Mouse (Mus musculus) adrenal gland, postnatal 10 days (tissue): ENCODE measurements around the gene Cry1. TPM values are rescaled to one million over a fixed set of nuclear protein-coding genes. Genes with fewer than 3 reads are reported as not detected.
A peak's percentile ranks its signal among the peaks of the same experiment; 100 is the strongest.

Source experiments
- DNase-seq: peaks from one replicate; pipeline ENCODE4 v3.0.0; 2021; ENCODE audit warnings: mixed read lengths
- total RNA-seq, 2 experiments: library from RNA; stranded (reverse); gene quantifications; 2 replicates each; pipeline ENCODE4 v1.2.3; 2021

Gene Cry1
- total RNA-seq, 2 experiments from 2014 or later = 17.2 to 23.5 TPM

DNA sequence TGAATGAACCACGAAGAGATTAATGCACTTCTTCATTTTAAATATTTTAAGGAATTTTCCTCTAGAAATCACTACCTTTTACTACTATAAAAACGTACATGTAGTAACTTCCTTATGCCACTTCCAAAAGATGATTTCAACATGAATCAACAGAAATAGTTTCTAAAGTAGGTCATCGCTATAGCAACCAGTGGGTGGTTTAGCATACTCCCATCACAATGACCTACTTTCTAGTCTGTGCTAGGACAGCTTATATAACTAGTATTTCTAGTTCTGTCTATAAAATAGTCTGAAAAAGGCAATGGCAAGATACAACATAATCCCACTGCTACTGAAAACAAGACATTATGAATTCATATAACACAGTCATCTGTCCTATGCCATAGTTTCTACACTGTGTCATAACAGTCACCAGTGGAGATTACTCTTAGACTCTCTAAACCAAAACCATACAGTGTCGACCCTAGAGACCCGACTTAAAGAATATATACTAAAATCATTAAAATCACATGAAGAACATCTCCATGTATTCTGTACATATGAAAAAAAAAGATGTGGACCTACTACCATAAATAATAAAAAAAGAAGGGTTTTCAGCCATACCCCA lies 23.0 kb downstream of the Cry1 start:
- DNase-seq = no peak

DNA sequence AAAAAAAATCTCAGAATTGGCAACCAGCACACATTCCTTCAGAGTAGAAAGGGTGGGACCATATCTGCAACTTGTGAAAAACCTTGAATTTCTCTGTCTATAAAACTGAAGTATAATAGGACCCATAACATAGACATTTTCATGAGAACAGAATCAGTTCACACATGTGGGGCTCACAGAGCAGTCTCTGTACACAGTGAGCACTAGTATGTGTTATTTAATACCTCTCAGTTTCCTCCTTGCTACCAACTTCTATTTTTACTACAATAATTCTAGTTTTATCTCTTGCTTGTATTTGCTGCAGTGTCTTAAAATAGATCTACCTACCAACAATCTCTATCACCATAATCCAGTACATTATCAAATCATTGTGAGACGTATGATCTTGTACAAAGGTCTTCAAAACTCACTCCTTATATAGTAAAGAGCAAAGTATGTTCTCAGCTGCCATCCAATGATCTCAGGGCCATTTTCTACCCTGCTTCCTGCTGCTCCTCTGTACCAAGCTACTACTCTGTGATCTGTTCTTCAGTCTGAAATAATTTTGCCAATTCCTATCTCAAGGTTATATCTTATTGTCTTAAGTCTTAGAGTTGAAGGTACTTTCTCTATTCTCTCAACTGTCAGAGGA lies 24.8 kb downstream of the Cry1 start:
- DNase-seq = no peak

DNA sequence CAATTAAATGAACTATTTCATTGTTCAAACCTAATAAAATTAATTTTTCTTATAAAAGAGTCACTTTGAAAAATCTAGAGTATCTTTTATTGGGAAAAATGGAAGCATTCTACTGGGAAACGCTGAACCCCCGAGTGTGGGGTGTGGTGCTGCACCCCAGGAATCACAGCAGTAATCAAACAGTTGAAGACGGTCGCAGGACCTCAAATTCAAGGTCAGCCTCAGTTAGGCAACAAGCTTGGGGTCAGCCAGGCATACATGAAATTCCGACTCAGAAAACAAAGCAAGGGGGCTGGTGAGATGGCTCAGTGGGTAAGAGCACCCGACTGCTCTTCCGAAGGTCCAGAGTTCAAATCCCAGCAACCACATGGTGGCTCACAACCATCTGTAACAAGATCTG lies 27.4 kb downstream of the Cry1 start:
- no peak for DNase-seq

DNA sequence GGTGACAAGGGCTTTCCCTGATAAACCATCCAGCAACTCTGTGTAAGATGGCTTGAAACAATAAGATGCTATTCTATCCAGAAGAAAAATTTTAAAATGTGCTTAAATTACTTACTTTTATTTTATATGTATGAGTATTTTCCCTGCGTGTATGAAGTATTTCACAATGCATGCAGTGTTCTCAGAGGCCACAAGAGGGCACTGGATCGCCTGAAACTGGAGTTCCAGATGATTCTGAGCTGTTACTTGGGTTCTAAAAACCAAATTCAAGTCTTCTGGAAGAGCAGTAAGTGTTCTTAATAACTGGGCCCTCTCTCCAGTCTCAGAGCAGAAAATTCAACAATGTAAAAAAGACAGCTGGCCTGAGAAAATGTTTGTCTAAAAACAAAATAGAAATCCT lies 30.7 kb downstream of the Cry1 start:
- DNase-seq = peak; percentile 74

DNA sequence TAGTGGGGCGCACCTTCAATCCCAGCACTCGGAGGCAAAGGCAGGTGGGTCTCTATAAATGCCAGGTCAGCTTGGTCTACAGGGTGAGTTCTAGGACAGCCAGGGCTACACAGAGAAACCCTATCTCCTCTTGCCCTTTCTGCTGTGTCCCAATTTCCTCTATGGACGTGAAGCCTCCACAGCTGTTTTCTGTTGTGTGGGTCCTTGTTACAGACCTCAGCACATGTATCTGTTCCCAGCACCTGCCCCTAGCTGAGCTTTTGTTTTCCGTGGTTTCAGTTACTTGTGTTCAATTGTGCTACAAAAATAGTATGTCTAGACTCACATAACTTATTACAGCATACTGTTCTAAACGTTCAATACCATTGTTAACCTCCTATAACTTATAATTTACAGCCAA lies 35.6 kb downstream of the Cry1 start:
- no peak for DNase-seq

DNA sequence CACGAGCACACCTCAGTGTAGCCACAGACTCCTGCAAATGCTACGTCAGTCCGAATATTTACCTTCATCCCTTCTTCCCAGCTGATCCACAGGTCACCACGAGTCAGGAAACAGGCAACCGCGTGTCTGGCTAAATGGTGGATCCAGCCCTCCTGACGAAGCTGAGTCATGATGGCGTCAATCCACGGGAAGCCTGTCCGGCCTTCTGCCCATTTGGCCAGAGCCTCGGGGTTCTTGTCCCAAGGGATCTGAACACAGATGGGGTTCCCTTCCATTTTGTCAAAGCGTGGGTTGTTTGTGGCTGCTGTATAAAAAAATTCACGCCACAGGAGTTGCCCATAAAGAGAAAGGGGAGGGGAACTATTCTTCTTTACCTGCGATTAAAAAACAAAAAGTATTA lies 38.6 kb downstream of the Cry1 start:
- no peak for DNase-seq

DNA sequence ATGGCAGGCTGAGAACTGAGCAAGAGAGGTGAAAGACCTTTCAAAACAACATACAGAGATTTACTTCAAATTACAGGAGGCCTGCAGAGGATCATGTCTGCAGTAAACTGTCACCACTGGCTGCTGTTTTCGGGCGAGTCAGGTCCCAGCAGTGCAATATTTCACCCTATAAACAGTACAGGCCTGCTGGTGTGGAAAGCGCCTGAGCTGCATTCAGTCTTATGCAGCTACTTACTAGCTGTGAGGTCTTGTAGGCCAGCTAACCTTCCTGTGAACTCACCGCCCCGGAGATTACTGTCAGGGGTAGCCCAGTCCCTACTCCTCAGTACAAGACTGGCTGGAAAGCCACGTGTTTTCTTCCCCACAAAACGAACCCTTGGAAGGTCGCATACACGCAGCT lies 43.4 kb downstream of the Cry1 start:
- no peak for DNase-seq

DNA sequence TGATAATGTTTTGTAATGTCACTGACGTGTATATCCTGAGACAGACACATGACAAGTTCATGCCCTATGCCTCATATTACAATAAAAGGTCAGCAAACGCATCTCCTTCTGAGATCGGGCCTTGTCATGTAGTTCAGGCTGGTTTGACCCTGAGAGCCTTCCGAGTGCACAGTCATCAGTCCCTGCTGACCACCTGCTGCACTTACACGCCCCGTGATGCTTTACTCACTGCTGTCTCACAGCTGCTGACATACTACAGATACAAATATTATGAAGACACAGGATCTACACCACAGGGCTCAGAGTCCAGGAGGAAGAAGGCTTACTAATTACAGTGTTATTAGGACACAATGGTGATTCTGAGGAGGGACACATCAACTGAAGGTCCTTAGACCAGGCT lies 48.3 kb downstream of the Cry1 start:
- no peak for DNase-seq

DNA sequence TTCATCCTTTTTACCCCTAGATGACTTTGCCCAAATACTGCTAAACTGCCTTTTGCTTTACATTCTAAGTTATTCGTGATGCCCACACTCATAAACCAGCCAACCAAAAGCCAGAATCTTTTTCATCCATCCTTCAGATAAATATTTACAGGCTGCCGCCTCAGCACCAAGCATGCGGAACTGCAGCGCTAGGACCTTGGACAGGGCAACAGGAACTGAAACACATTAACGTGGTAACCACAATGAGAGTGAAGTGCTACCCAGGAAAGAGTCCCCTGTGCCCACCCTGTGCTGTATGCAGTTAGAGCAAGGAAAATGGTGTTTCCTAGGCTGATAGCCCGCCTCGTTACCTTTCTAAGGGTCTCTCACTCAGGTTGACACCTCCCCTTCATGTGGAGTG lies 56.4 kb downstream of the Cry1 start:
- peak; percentile 24 for DNase-seq

DNA sequence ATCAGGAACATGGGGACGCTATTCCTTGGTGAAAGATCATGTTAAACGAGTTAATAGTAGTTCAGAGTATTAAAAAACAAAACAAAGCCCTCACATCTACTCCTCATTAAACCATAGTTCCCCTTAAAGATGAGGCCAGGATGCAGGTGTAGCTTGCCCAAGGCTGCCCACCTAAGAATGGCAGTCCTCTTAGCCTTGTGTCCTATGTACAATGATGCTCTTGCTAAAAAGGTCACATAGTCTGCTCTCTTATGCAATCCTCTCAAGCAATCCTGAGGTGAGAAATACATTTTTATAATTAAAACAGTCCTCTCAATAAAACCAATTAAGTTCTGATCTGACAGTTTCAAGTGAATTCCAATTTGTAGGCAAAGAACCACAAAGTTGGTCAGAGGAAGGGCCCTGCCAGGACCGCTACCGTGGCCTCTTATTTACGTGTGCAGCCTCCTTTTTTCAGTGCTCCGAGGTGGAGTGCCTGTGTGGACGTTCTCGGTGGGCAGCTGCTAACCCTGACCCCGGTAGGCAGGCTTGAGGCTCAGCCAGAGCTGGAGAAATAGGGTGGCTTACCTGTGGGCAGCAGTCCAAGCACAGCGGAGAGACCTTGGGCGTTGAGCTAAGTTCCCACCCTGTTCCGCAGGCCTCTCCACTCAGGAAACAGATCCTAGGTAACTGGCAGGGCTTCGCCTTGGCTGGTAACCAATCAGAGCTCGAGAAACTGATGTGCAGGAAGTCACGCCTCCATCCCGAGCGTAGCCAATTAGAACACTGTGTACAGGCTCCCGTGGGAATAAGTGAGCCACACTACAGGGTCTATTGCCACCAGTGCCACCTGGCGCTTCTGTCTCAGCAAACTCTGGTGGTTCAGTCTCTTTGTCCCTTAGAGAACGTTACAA lies 57.2 kb downstream of the Cry1 start, which contains the start of gene Mterf2:
Mterf2 (minus strand) TSS at position 633 of the 893 bp plus-strand sequence.
- DNase-seq = peak; percentile 92

DNA sequence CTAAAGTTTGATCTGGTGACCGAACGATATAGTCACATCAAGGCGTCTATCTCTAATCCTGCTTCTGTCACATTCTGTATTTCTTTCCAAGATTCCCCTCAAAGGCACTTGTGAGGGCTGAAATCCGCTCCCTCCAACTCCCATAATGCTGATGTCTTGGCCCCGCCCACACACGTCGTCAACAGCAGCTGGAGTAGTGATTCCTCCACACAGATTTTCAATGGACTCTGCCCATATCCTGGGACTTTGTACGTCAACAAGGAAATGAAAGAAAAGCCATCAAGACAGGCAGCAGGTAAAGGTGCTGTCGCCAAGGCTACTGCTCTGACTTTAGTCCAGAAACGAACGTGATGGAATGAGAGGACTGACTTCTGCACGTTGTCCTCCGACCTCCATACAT lies 59.7 kb downstream of the Cry1 start:
- no peak for DNase-seq

DNA sequence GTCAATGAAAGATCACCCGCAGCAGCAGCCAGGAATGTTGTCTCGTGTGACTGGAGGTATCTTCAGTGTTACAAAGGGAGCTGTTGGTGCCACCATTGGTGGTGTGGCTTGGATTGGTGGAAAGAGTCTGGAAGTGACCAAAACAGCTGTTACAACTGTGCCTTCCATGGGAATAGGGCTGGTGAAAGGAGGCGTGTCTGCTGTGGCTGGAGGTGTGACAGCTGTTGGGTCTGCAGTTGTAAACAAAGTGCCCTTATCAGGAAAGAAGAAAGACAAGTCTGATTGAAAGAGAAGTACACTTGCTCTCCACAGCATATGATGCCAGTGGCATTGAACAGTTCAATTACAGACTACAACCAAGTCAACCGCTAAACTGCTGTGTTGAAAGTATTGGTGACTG lies 70.5 kb downstream of the Cry1 start:
- no peak for DNase-seq

DNA sequence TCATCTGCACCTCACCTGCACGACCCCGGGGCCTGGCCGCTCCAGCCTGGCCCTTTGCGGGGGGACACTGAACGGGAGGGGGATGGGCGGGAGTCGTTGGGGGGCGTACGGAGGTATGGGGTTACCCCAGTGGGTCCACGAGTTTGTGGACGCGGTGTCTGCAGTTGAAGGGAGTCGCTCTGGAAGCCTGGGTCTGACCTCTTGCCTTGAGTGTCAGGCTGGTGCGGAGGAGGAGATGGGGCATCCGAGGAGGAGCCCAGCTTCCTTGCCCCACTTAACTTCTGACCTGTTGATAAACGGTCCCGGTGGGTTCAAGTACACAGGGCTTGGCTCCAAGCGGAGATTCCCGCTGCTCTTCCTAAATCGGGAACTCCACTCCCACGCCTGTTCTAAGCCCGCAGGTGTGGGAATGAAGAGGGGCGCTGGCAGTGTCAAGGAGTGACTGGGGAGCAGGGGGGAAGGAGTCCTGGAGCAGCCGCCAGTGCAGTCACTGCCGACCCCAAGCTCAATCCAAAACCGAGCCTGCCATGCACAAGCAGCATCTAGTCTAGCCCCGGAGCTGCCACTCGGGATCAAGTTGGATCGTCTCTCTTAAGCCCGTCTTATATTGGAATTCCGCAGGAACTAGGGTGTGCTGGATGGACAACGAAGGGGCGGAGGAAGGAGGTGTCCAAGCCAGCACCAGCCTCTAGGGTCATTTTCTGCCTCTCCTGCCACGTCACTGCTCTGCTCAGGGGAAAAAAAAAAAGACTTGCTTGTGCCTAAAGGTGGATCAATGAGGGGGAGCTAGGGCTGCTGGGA lies 81.6 kb downstream of the Cry1 start:
- DNase-seq = peak; percentile 45

DNA sequence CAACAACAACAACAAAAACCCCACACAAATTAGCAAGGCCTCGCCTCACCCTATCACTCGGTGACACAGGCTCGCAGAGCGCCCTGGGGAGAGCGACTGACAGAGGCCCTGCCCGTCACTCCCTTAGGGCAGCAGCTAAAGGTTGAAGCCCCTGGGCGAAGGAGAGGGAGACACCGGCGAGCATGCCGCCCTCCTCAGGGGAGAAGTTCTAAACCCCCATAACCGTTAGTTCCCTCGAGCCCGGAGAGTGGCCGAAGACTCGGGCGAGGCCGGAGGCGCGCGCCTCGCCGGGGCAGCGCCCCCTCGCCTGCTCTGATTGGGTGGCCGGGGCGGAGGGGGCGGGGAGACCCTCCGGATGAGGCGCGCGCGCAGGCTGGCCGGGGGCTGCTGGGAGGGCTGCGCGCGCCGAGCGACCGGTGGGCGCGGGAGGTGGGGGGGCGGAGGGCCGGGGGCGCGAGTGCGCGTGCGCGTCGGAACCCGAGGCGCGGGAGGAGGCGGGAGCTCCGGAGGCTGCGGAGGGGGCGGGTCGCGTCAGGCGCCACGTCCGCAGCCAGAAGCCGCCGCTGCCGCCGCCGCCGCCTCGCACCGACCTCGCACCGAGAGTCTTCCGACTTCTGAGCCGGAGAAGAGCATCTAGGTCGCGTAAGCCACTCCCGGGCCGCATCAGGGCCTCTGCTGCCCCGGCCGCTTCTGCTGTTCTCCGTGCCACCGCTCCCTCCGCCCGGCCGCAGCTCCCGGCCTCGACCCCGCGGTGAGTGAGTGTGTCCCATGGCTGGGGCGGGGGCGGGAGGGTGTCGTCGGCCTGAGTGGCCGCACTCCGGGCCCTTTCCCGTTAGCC lies 82.4 kb downstream of the Cry1 start, which contains the start of the genes Fhl4 and Tmem263:
Fhl4 (minus strand) TSS at position 249 of the 838 bp plus-strand sequence.
Tmem263 (plus strand) TSS at position 381 of the 838 bp plus-strand sequence.
- peak; percentile 93 for DNase-seq

DNA sequence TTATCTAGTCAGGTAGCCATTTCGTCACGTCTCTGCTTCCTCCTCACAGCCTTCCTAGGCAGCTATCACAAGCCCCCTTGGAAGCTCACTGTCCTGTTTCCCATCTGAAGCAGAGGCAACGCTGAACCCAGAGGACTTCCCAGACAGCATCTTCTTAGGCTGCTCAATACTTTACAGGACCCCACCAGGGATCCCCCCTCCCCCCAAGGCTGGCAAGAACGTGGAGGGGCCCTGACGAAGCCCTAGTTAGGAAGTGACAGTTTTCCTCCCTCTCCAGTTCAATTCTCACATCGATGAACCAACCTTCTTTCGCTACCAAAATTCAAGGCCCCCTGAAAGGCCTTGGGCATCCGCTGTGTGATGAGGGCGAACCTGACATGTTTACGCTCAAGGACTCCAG lies 83.0 kb downstream of the Cry1 start:
- peak; percentile 33 for DNase-seq

Other genes with a start within 250 kb of the Cry1 start
- under 1 TPM; 0.51 to 0.73 TPM for gene Fhl4, start 82.6 kb downstream of the Cry1 start, total RNA-seq
- 10 to 100 TPM; 22.5 to 24.7 TPM for gene Tmem263, start 82.4 kb downstream of the Cry1 start, total RNA-seq
- gene Mterf2, start 57.0 kb downstream of the Cry1 start, total RNA-seq = 10 to 100 TPM in 1 of 2 experiments, 1 to 10 TPM in 1; 7.3 to 13.8 TPM
- gene Btbd11, start 201.8 kb upstream of the Cry1 start, total RNA-seq = 1 to 10 TPM; 3.3 to 4.0 TPM